Mouse (Mus musculus) ES-E14 (cell line): ENCODE results near the gene Scaf8. TPM values are rescaled to one million over a fixed set of nuclear protein-coding genes. Genes with fewer than 3 reads are reported as not detected.

Experiments
- DNase-seq: peaks from one replicate; pipeline ENCODE4 v3.0.0-alpha.2; 2013; ENCODE audit warnings: low read depth, low spot score
- H3K27ac ChIP-seq: 2 replicates; pipeline ENCODE4 v1.5.1; 2012; ENCODE audit warnings: low read depth, mild to moderate bottlenecking, low read length, moderate library complexity, mixed read lengths; ENCODE audit not compliant: poor library complexity, insufficient read depth, severe bottlenecking
- H3K36me3 ChIP-seq: 2 replicates; pipeline ENCODE4 v1.6.1; 2012; ENCODE audit warnings: mild to moderate bottlenecking, low read length, moderate library complexity, mixed read lengths; ENCODE audit not compliant: control insufficient read depth, poor library complexity, insufficient read depth, severe bottlenecking
- H3K4me1 ChIP-seq, 2 experiments: fragments of 150-350 bp in 1 of 2; sonication (generic) in 1 of 2; 2 replicates each; pipeline ENCODE4 v1.6.1; 2012; ENCODE audit warnings: low read length in 2 of 2, mild to moderate bottlenecking in 1 of 2, mixed read lengths in 1 of 2; ENCODE audit not compliant: control insufficient read depth in 2 of 2, insufficient read depth in 2 of 2, poor library complexity in 1 of 2
- H3K4me3 ChIP-seq, 2 experiments: fragments of 150-350 bp in 1 of 2; sonication (generic) in 1 of 2; 2 replicates each; pipeline ENCODE4 v1.5.1; 2012; ENCODE audit warnings: low read length in 2 of 2, low read depth in 1 of 2, mild to moderate bottlenecking in 1 of 2, mixed read lengths in 1 of 2; ENCODE audit not compliant: insufficient read depth in 1 of 2, poor library complexity in 1 of 2, severe bottlenecking in 1 of 2
- H3K9ac ChIP-seq: 2 replicates; pipeline ENCODE4 v1.6.1; 2012; ENCODE audit warnings: low read depth, mild to moderate bottlenecking, low read length, mixed read lengths; ENCODE audit not compliant: poor library complexity, insufficient read depth, severe bottlenecking
- H3K9me3 ChIP-seq: fragments of 150-350 bp; sonication (generic); 2 replicates; pipeline ENCODE4 v1.6.1; 2012; ENCODE audit warnings: low read depth, mild to moderate bottlenecking, low read length; ENCODE audit not compliant: control insufficient read depth, insufficient read depth
- CHD2 ChIP-seq: IDR thresholded peaks from 2 replicates; pipeline ENCODE4 v1.6.1; 2014; ENCODE audit warnings: mild to moderate bottlenecking, low read depth, low read length, inconsistent platforms
- HCFC1 ChIP-seq: IDR thresholded peaks from 2 replicates; pipeline ENCODE4 v1.6.1; 2012; ENCODE audit warnings: low read length, inconsistent platforms, borderline replicate concordance; ENCODE audit not compliant: insufficient read depth
- MAFK ChIP-seq: IDR thresholded peaks from 2 replicates; pipeline ENCODE4 v1.6.1; 2014; ENCODE audit warnings: mild to moderate bottlenecking, low read depth, low read length, inconsistent platforms; ENCODE audit not compliant: insufficient read depth
- ZC3H11A ChIP-seq: IDR thresholded peaks from 2 replicates; pipeline ENCODE4 v1.6.1; 2012; ENCODE audit warnings: low read depth, mild to moderate bottlenecking, inconsistent platforms, low read length, borderline replicate concordance
- ZNF384 ChIP-seq: IDR thresholded peaks from 2 replicates; pipeline ENCODE4 v1.6.1; 2012; ENCODE audit warnings: low read depth, low read length, inconsistent platforms
- in situ Hi-C, 2 experiments: fragments of 600-800 bp; cut with MboI; formaldehyde crosslinking; loops; one replicate each; pipeline ENCODE4 v1.15.1; 2025; ENCODE audit warnings: low sequenced_read_pairs in 2 of 2, inconsistent platforms in 1 of 2; ENCODE audit not compliant: unreplicated experiment in 2 of 2
- total RNA-seq: library from RNA; depleted of rRNA; stranded (reverse); fragments of 300-350 nt; gene quantifications from 2 replicates; pipeline ENCODE4 v1.2.3, GENCODE M21; 2012; rRNA removed

Scaf8 gene
- total RNA-seq, 1 experiment = 57.1 TPM

- TF ChIP-seq ZNF384 (no peak), HCFC1 (no peak), ZC3H11A (no peak), MAFK (no peak), CHD2 (no peak)
- H3K4me3 ChIP-seq = no peak overlapping the region
- in situ Hi-C loops = no loop called here
Measured at GRCm38 (mm10) chr17:3244881-3245739, 130.3 kb downstream of the Scaf8 start.

GRCm38 (mm10) chr17:3246665-3247370 lies 132.0 kb downstream of the Scaf8 start:
- Histone ChIP-seq H3K36me3 (peaks cover 2% of the 10 kb centered on the region; the same call in 1 of the 2 replicates), H3K4me1 (no peaks in the 10 kb centered on the region), H3K9ac (no peak overlapping the region), H3K9me3 (no peaks in the 10 kb centered on the region), H3K27ac (no peak overlapping the region), H3K4me3 (no peak overlapping the region)
- in situ Hi-C loops = no loop called here
- TF ChIP-seq MAFK (no peak), ZNF384 (no peak), ZC3H11A (no peak), CHD2 (no peak), HCFC1 (no peak)
- DNase-seq = no peak

More at GRCm38 (mm10) chr17:3244881-3245739, 130.3 kb downstream of the Scaf8 start:
- Histone ChIP-seq H3K36me3 (peaks cover 2% of the 10 kb centered on the region; the same call in 1 of the 2 replicates), H3K9ac (no peak overlapping the region), H3K9me3 (no peaks in the 10 kb centered on the region), H3K27ac (no peak overlapping the region), H3K4me1 (no peaks in the 10 kb centered on the region)
- no peak for DNase-seq

Other genes starting within 250 kb of the Scaf8 start
- 2.7 and 3.1 TPM in 2 replicates for gene Tiam2, start 211.6 kb downstream of the Scaf8 start, total RNA-seq